Mouse (Mus musculus) mouse embryonic stem cell (cell line): Measurements from ENCODE around the gene Hdac7.

Experiments used
- in situ Hi-C, 2 experiments: fragments of 300-500 bp; cut with MboI; formaldehyde crosslinking; loops; 1 replicate in 1 of 2; 3 replicates in 1 of 2; pipeline ENCODE4 v1.14.3; 2019 to 2020; ENCODE audit warnings: low sequenced_read_pairs in 2 of 2, low pct_unique_long_range_greater_than_20kb in 1 of 2, mixed read lengths in 1 of 2; ENCODE audit not compliant: unreplicated experiment in 1 of 2

The Hdac7 gene

GRCm38 (mm10) chr15:97839473-97839872 is 4.8 kb downstream of the Hdac7 start:
- in situ Hi-C loops = loop anchor here in 1 of 2 experiments (5.0 kb wide), 1 partner anchor 42 kb away; no protein-coding TSS in a partner anchor

- in situ Hi-C loops = loop anchor here in 1 of 2 experiments (5.0 kb wide), 1 partner anchor 42 kb away; no protein-coding TSS in a partner anchor
These were observed 5.3 kb downstream of the Hdac7 start for GRCm38 (mm10) chr15:97839012-97839411.

GRCm38 (mm10) chr15:97838395-97838794 is 5.9 kb downstream of the Hdac7 start:
- in situ Hi-C loops = loop anchor here in 1 of 2 experiments (5.0 kb wide), 1 partner anchor 41 kb away; no protein-coding TSS in a partner anchor

- in situ Hi-C loops = loop anchor here in 1 of 2 experiments (5.0 kb wide), 1 partner anchor 40 kb away; no protein-coding TSS in a partner anchor
These were observed 6.7 kb downstream of the Hdac7 start for GRCm38 (mm10) chr15:97837491-97838061.

GRCm38 (mm10) chr15:97836894-97837247 is 7.4 kb downstream of the Hdac7 start:
- in situ Hi-C loops = loop anchor here in 1 of 2 experiments (5.0 kb wide), 1 partner anchor 40 kb away; no protein-coding TSS in a partner anchor

- in situ Hi-C loops = loop anchor here in 1 of 2 experiments (5.0 kb wide), 1 partner anchor 39 kb away; no protein-coding TSS in a partner anchor
These were observed 8.0 kb downstream of the Hdac7 start for GRCm38 (mm10) chr15:97836153-97836893.

- in situ Hi-C loops = no loop called here
These were observed 11.4 kb downstream of the Hdac7 start for GRCm38 (mm10) chr15:97832764-97833479.

GRCm38 (mm10) chr15:97831987-97832640 is 12.2 kb downstream of the Hdac7 start:
- in situ Hi-C loops = no loop called here

GRCm38 (mm10) chr15:97831242-97831986 is 12.9 kb downstream of the Hdac7 start:
- in situ Hi-C loops = no loop called here

- in situ Hi-C loops = no loop called here
These were observed 13.5 kb downstream of the Hdac7 start for GRCm38 (mm10) chr15:97830788-97831241.

- in situ Hi-C loops = no loop called here
These were observed 14.0 kb downstream of the Hdac7 start for GRCm38 (mm10) chr15:97830253-97830787.

- in situ Hi-C loops = no loop called here
These were observed 14.9 kb downstream of the Hdac7 start for GRCm38 (mm10) chr15:97829432-97829831.

- in situ Hi-C loops = no loop called here
These were observed 15.4 kb downstream of the Hdac7 start for GRCm38 (mm10) chr15:97828901-97829338.

GRCm38 (mm10) chr15:97828221-97828842 is 16.0 kb downstream of the Hdac7 start:
- in situ Hi-C loops = no loop called here

- in situ Hi-C loops = no loop called here
These were observed 16.9 kb downstream of the Hdac7 start for GRCm38 (mm10) chr15:97827401-97827800.

GRCm38 (mm10) chr15:97826588-97827261 is 17.6 kb downstream of the Hdac7 start:
- in situ Hi-C loops = no loop called here
